Mouse (Mus musculus): Measurements from ENCODE around the gene C1ql4. TPM values are rescaled to one million over a fixed set of nuclear protein-coding genes. Genes with fewer than 3 reads are reported as not detected.

C1ql4 gene
- polyA plus RNA-seq, 1 experiment = 0.08 TPM

DNA sequence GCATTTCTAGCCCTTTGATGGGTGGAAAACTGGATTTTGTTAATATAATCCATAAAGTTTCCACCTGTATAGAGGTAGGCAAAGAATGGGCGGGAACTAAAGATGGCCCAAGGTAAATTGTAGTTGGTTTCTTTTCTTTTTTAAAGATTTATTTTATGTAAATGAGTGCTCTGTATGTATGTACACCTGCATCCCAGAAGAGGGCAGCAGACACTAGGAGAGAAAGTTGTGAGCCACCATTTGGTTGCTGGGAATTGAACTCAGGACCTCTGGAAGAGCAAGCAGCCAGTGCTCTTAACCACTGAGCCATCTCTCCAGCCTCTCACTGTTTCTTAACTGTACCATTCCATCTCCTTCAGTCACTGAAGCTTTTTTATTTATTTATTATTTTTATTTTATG is 15.6 kb downstream of the C1ql4 start:
- no peak overlapping the region for H3K4me3 ChIP-seq (ENCODE audit: control insufficient read depth, insufficient read depth, low read length)
- H3K27me3 ChIP-seq (ENCODE audit: control insufficient read depth, insufficient read depth, low read length) = no peaks in the 10 kb centered on the region
- WGBS = 94% methylated on average over 1 of the region's 1 CpGs
- DNase-seq = no peak
- no peak for TF ChIP-seq POLR2A (IDR thresholded peaks at IDR 0.05; ENCODE audit: control insufficient read depth, extremely low read depth, insufficient read depth, low read length, poor library complexity)
- TF ChIP-seq CTCF (IDR thresholded peaks at IDR 0.05; ENCODE audit: borderline replicate concordance, control insufficient read depth, extremely low read depth, insufficient read depth, low read length, poor library complexity) = no peak
- H3K36me3 ChIP-seq (ENCODE audit: control insufficient read depth, insufficient read depth, low read length) = no peaks in the 10 kb centered on the region
- H3K27ac ChIP-seq (ENCODE audit: control insufficient read depth, insufficient read depth, low read length) = no peak overlapping the region
- peaks cover 13% of the 10 kb centered on the region for H3K4me1 ChIP-seq (replicated peaks; ENCODE audit: control insufficient read depth, insufficient read depth, low read length)

DNA sequence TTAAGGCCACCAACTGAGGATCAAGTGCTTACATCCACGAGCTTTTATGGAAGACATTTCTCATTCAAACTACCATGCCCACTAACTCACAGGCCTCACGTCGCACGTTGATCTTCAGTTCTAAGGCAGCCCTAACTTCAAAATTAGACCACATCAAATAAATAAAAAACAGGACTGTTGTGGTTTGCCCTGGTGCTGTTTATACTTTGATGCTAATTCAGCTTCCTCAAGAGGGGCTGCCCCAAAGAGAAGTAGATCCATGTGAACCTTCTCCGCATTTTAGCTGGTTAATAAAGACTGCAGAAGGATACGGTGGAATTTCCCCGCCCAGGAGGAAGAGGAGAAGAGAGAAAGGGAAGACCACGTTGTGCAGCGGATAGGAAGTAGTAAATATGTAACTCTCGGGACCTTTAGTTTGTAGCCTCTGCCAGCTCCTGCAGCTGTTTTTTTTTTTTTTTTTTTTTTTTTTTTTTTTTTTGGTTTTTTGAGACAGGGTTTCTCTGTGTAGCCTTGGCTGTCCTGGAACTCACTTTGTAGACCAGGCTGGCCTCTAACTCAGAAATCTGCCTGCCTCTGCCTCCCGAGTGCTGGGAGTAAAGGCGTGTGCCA is 22.0 kb downstream of the C1ql4 start:
- TF ChIP-seq CTCF (IDR thresholded peaks at IDR 0.05; ENCODE audit: borderline replicate concordance, control insufficient read depth, extremely low read depth, insufficient read depth, low read length, poor library complexity) = no peak
- TF ChIP-seq POLR2A (IDR thresholded peaks at IDR 0.05; ENCODE audit: control insufficient read depth, extremely low read depth, insufficient read depth, low read length, poor library complexity) = no peak
- peaks cover 3% of the 10 kb centered on the region for H3K4me1 ChIP-seq (replicated peaks; ENCODE audit: control insufficient read depth, insufficient read depth, low read length)
- H3K4me3 ChIP-seq (ENCODE audit: control insufficient read depth, insufficient read depth, low read length) = no peak overlapping the region
- no peak for DNase-seq
- no peak overlapping the region for H3K27ac ChIP-seq (ENCODE audit: control insufficient read depth, insufficient read depth, low read length)
- no peaks in the 10 kb centered on the region for H3K27me3 ChIP-seq (ENCODE audit: control insufficient read depth, insufficient read depth, low read length)
- H3K36me3 ChIP-seq (ENCODE audit: control insufficient read depth, insufficient read depth, low read length) = no peaks in the 10 kb centered on the region
- WGBS = 24% methylated on average over 12 of the region's 12 CpGs

DNA sequence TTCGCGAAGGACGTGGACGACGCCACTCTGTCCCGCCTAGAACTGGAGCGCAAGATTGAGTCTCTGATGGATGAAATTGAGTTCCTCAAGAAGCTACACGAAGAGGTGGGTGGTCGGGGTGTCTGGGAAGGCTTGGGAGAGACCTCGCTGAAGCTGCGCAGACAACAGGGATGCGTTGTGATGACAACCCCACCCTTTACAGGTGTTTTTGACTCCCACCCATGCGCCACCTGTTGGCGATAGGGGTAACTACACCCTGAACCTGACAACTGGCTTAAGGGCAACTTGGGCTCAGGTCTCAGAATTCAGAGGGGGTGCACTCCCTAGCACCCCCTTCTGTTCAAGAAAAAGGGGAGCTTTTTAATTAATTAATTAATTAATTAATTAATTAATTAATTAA is 31.3 kb downstream of the C1ql4 start:
- WGBS = 23% methylated on average over 14 of the region's 14 CpGs
- Histone ChIP-seq H3K27me3 (ENCODE audit: control insufficient read depth, insufficient read depth, low read length) (peaks cover 16% of the 10 kb centered on the region; the same call in 1 of the 2 replicates), H3K36me3 (ENCODE audit: control insufficient read depth, insufficient read depth, low read length) (no peaks in the 10 kb centered on the region), H3K27ac (ENCODE audit: control insufficient read depth, insufficient read depth, low read length) (no peak overlapping the region), H3K4me3 (ENCODE audit: control insufficient read depth, insufficient read depth, low read length) (no peak overlapping the region), H3K4me1 (replicated peaks; ENCODE audit: control insufficient read depth, insufficient read depth, low read length) (peaks cover 6% of the 10 kb centered on the region; the same call in 1 of the 2 replicates)
- peak; percentile 69 for DNase-seq
- TF ChIP-seq CTCF (IDR thresholded peaks at IDR 0.05; ENCODE audit: borderline replicate concordance, control insufficient read depth, extremely low read depth, insufficient read depth, low read length, poor library complexity) (peak; percentile 62; the same call in 1 of the 2 replicates), POLR2A (IDR thresholded peaks at IDR 0.05; ENCODE audit: control insufficient read depth, extremely low read depth, insufficient read depth, low read length, poor library complexity) (no peak)

DNA sequence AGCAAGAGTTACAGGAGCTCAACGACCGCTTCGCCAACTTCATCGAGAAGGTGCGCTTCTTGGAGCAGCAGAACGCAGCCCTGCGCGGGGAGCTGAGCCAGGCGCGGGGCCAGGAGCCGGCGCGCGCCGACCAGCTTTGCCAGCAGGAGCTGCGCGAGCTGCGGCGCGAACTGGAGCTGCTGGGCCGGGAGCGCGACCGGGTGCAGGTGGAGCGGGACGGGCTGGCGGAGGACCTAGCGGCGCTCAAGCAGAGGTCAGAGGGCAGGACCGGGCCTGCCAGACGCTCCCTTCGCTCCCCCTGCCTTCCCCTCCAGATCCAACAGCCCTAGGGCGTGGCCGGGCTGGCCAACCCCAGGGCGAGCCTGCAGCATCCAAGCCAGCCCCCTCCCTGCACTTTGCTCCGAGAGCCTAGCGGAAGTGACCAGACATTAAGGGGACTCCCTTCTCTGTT is 32.1 kb downstream of the C1ql4 start:
- TF ChIP-seq CTCF (IDR thresholded peaks at IDR 0.05; ENCODE audit: borderline replicate concordance, control insufficient read depth, extremely low read depth, insufficient read depth, low read length, poor library complexity) (no peak), POLR2A (IDR thresholded peaks at IDR 0.05; ENCODE audit: control insufficient read depth, extremely low read depth, insufficient read depth, low read length, poor library complexity) (no peak)
- H3K4me3 ChIP-seq (ENCODE audit: control insufficient read depth, insufficient read depth, low read length) = no peak overlapping the region

DNA sequence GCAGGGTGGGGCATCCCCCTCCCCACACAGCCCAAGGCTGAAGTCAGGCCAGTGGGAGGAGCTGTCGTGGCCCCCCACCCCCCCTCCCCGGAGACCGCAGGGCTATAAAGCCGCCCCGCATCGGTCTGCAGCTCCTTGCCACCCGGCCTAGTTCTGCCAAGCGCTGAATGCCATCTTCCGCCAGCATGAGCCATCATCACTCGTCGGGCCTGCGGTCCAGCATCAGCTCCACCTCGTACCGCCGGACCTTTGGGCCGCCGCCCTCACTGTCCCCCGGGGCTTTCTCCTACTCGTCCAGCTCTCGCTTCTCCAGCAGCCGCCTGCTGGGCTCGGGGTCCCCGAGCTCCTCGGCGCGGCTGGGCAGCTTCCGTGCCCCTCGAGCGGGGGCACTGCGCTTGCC is 32.6 kb downstream of the C1ql4 start, which contains the start of gene Prph:
Gene Prph, plus strand, starts transcription at position 135 of the 400 bp plus-strand sequence.
- no peak for DNase-seq
- Histone ChIP-seq H3K4me1 (replicated peaks; ENCODE audit: control insufficient read depth, insufficient read depth, low read length) (peaks cover 9% of the 10 kb centered on the region; the same call in 1 of the 2 replicates), H3K27ac (ENCODE audit: control insufficient read depth, insufficient read depth, low read length) (no peak within 1 kb of the TSS), H3K4me3 (ENCODE audit: control insufficient read depth, insufficient read depth, low read length) (no peak within 1 kb of the TSS), H3K27me3 (ENCODE audit: control insufficient read depth, insufficient read depth, low read length) (peaks cover 16% of the 10 kb centered on the region; the same call in 1 of the 2 replicates), H3K36me3 (ENCODE audit: control insufficient read depth, insufficient read depth, low read length) (no peaks in the 10 kb centered on the region)
- 13% methylated on average over 30 of the region's 30 CpGs for WGBS
- TF ChIP-seq CTCF (IDR thresholded peaks at IDR 0.05; ENCODE audit: borderline replicate concordance, control insufficient read depth, extremely low read depth, insufficient read depth, low read length, poor library complexity) = no peak
- TF ChIP-seq POLR2A (IDR thresholded peaks at IDR 0.05; ENCODE audit: control insufficient read depth, extremely low read depth, insufficient read depth, low read length, poor library complexity) = no peak

More for the DNA sequence above, 32.1 kb downstream of the C1ql4 start:
- 3% methylated on average over 37 of the region's 37 CpGs for WGBS
- Histone ChIP-seq H3K36me3 (ENCODE audit: control insufficient read depth, insufficient read depth, low read length) (no peaks in the 10 kb centered on the region), H3K27ac (ENCODE audit: control insufficient read depth, insufficient read depth, low read length) (no peak overlapping the region), H3K27me3 (ENCODE audit: control insufficient read depth, insufficient read depth, low read length) (peaks cover 16% of the 10 kb centered on the region; the same call in 1 of the 2 replicates), H3K4me1 (replicated peaks; ENCODE audit: control insufficient read depth, insufficient read depth, low read length) (peaks cover 9% of the 10 kb centered on the region; the same call in 1 of the 2 replicates)
- DNase-seq = no peak

DNA sequence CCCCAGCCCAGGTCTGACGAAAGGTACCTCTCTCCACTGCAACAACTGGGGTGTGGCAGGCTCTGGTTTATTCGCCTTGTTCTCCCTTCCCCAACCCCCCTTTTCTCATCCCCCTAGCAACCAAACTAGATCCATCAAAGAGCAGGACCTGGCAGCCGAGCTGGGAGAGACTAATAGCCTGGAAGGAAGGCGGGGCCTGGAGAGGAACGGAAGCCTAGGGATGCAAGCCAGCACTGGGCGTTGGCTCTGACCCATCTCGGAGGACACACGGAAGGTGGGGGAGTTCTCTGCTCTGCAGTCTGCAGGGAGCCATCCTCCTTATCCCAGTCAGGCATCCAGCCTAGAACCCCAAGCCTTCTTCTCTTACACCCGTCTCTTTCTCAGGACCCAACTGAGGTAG is 34.2 kb downstream of the C1ql4 start:
- 87% methylated on average over 9 of the region's 9 CpGs for WGBS
- Histone ChIP-seq H3K27ac (ENCODE audit: control insufficient read depth, insufficient read depth, low read length) (no peak overlapping the region), H3K4me1 (replicated peaks; ENCODE audit: control insufficient read depth, insufficient read depth, low read length) (peaks cover 9% of the 10 kb centered on the region; the same call in 1 of the 2 replicates), H3K27me3 (ENCODE audit: control insufficient read depth, insufficient read depth, low read length) (peaks cover 16% of the 10 kb centered on the region; the same call in 1 of the 2 replicates), H3K4me3 (ENCODE audit: control insufficient read depth, insufficient read depth, low read length) (no peak overlapping the region), H3K36me3 (ENCODE audit: control insufficient read depth, insufficient read depth, low read length) (no peaks in the 10 kb centered on the region)
- TF ChIP-seq POLR2A (IDR thresholded peaks at IDR 0.05; ENCODE audit: control insufficient read depth, extremely low read depth, insufficient read depth, low read length, poor library complexity) = no peak
- no peak for TF ChIP-seq CTCF (IDR thresholded peaks at IDR 0.05; ENCODE audit: borderline replicate concordance, control insufficient read depth, extremely low read depth, insufficient read depth, low read length, poor library complexity)
- no peak for DNase-seq

Measured in thymus, adult 2 months (tissue).